Mouse (Mus musculus) ovary, postnatal 14 days (tissue): ENCODE results near the gene Mum1.
A peak's percentile ranks its signal among the peaks of the same experiment; 100 is the strongest.

Experiments
- DNase-seq: peaks from one replicate; pipeline ENCODE4 v3.0.0; 2022; ENCODE audit warnings: low spot score

Gene Mum1

DNA sequence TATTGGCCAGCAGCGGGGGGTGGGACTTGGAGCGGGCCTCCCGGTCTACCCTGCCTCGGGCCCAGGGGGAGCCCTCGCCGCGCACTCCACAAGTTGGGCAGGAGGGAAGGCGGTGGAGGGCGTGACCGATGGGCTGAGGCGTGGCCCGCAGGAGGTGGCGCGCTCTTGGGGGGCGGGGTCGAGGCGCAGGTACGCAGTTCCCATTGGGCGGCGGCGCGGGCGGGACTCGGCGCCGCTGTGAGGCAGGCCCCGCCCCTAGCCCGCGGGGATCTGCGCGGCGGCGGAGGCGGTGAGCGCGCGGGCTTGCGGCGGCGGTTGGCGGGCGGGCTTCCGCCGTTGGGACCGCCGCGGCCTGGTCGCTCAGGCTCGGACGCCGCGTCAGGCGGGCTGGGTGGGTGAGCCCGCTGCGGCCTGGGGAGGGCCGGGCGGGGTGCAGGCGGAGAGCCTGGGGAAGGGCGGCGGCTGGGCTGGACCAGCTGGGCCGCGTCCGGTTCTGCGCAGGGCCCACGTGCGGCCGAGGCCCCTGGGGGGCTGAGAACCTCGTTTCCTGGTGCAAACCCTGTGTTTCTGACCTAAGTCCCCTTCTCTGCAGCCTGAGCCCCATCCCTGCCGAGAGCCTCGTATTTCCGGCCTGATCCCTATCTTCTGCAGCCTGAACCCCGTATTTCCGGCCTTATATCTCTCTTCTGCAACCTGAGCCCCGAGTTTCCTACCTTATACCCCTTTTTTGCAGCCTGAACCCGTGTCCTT lies at the start of gene Mum1:
Gene Mum1 (plus strand): TSS at position 19 of the 750 bp plus-strand sequence.
- peak; percentile 96 for DNase-seq

DNA sequence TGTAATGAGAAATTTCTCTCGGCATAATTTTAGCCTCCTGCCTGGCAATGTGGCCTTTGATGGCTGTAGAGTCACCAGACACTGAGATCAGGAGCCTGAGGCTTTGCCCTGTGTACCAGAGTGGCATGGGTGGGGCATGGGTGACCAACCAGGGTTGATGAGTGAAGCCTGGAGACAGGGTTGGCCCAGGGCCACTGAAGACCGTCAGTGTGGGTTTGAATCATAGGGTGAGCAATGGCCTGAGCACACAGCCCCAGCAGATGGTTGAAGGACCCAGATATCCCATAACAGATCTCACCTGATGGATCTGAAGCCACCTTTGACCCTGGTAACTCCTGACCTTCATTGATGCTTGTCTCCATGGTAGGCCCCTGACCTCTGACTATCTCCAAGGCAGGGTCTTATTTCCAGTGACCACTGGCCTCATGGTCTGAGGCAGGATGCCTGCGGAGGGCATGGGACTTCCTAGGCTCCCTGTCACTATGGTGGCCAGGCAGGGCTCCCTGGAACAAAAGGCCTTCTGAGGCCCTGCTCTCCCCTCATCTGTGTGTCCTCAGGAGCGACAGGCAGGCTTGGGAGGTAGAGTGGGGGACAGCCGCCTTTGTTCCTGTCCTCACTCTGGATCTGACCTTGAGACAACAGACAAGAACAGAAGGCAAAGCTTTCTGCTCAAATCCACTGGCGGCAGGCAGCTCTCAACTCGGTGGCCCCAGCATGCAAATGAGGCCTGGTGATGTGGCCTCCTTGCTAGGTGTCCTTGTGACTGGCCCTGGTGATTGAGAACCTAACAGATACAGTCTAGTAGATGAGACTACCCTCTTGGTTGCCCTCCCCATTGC lies 48.6 kb upstream of the Mum1 start:
- DNase-seq = no peak

DNA sequence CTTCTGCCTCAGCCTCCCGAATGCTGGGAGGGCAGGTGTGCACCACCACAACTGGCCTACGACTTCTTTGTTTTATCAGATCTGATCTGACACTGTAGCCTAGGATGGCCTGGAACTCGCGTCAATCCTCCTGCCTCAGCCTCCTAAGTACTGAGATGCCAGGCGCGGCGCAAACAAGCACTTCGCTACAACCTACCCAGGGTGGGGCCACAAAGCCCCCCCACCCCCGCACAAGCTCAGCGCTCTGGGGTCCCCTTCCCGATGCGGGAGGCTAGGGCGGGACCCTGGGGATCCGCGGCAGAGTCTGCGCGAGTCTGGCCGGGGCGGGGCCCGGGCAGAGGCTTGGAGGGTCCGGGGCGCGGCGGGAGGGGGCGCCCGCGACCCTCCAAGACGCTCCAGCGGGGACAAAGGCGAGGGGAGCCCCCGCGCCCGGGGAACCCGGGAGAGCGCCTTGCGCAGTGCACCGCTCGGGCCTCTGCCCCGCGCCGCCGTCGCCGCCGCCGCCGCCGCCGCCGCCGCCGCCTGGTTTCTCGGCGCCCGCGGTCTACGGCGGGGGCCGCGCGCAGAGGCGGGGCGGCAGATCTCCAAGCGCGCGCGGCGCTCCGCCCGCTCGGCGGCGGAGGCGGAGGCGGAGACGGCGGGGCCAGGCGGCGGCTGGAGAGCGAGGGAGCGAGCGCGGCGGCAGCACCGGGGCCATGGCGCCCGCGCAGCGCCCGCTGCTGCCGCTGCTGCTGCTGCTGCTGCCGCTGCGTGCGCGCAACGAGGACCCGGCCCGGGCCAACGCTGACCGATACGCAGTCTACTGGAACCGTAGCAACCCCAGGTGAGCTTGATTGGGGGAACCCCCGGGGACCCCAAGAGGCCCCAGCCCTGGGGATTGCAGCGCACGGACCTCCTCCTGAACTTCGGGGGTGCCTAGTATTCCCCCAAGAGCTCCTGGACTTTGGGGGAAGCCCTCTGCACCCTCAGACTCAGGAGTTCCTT lies 46.9 kb upstream of the Mum1 start, which contains the start of gene Efna2:
Gene Efna2 (plus strand): TSS at position 415 of the 984 bp plus-strand sequence.
- no peak for DNase-seq

DNA sequence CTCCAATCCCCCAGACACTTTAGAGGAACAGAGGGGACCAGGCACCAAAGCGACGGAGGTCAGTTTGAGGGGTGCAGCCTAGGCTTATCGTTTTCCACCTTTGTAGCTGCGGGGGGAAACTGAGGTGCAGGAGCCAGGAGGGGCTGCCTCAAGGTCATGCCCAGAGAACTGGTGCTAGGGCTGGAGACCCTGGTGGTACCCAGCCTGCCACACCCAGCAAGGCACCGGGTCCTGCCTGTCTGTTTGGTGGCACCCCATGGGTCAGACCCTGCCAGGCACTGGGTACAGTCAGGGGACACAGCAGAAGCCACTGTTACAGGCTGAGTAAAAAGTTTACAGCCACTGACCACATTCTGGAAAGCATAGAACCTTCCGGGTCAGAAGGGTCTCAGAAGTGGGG lies 45.9 kb upstream of the Mum1 start:
- DNase-seq = no peak

DNA sequence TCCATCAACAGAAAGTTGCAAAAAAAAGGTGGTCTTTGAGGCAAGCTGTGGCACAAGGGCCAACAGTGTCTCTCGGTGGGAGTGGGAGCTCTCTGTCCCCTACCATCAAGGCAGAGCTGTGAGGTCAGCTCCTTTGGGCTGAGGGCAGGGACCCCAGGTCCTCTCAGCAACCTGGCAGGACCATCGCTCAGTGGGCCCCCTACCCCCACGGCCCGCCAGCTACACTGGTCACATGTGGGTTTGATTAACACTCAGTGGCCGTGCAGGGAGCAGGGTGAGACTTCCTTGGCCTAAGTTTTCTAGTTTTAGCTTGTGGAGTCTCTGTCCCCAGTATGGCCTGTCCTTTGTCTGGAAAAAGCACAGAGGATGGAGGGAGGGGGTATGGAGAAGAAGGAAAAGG lies 45.4 kb upstream of the Mum1 start:
- DNase-seq = no peak

DNA sequence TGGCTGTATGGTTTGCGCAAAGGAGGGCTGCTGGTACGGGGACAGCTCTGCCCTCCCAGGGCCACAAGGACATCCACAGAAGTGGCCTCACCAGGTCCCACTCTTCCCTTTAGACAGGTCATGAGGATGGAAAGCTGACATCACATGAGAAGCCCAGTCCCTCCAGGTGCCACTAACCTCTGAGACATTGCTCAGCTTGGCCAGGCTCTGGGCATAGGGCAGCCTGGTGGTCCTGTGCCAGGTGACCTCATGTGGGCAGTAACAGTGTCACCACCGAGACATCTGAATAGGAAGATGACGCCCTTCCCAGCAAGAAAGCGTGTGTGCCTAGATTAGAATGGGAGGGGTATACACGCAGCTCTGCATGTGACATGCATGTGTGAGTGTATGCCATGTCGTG lies 43.7 kb upstream of the Mum1 start:
- DNase-seq = no peak

DNA sequence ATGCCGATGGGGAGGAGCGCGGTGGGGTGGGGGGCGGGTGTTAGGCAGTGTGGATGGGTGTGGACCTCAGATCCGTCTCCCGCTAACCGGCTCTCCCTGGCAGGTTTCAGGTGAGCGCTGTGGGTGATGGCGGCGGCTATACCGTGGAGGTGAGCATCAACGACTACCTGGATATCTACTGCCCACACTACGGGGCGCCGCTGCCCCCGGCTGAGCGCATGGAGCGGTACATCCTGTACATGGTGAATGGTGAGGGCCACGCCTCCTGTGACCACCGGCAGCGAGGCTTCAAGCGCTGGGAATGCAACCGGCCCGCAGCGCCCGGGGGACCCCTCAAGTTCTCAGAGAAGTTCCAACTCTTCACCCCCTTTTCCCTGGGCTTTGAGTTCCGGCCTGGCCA lies 39.6 kb upstream of the Mum1 start:
- DNase-seq = no peak

DNA sequence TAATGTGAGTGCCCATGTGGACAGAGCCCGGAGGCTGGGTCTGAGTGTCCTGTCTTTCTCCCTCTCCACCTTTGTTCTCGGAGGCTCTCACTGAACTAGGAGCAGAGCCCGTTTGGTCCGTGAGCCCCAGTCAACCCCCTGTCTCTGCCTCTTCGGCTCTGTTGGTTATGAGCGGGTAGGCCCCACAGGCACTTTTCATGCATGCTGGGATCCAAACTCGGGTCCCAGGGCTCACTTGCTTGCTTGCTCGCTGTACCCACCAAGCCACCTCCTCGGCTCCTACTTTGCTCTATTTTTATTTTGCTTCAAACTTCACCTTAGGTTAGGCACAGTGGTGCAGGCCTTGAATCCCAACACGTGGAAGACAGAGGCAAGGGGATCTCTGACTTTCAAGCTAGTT lies 38.5 kb upstream of the Mum1 start:
- DNase-seq = no peak

DNA sequence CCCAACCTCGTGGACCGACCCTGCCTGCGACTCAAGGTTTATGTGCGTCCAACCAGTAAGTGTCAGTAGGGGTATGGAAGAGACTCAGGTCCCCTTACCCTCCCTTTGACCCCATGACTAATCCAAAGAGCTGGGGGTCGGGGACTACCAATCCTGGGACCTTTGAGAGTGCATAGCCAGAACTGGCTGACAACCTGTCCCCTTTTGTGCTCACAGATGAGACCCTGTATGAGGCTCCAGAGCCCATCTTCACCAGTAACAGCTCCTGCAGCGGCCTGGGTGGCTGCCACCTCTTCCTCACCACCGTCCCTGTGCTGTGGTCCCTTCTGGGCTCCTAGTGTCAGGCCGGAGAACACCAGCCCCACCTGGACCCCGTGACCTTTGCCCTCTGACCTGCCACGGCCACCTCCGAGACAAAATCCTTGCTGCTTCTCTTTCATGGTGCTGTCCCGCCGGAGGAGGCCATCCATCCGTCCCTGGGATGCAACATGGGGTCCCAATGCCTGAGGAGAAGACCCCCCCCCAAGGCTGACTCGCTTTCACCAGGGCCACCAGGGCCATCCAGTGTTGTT lies 37.7 kb upstream of the Mum1 start:
- no peak for DNase-seq

DNA sequence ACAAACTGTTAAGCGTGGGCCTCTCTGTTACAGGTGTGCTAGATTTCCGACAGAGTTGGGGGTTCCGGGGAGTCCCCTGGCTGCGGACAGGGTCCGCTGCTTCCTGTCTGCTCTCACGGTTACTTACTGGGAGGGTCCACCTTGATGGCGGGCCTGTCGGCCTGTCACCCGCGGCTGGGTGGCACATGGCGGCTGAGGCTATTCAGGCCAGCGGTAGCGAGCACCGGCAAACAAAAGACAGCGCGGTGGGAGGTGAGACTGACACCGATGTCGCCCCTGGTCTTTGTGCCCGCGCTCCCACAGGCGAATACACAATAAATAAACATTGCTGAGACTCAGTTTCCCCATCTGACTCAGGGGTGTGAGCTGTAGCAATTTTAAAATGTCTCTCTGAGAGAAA lies 36.2 kb upstream of the Mum1 start:
- no peak for DNase-seq

DNA sequence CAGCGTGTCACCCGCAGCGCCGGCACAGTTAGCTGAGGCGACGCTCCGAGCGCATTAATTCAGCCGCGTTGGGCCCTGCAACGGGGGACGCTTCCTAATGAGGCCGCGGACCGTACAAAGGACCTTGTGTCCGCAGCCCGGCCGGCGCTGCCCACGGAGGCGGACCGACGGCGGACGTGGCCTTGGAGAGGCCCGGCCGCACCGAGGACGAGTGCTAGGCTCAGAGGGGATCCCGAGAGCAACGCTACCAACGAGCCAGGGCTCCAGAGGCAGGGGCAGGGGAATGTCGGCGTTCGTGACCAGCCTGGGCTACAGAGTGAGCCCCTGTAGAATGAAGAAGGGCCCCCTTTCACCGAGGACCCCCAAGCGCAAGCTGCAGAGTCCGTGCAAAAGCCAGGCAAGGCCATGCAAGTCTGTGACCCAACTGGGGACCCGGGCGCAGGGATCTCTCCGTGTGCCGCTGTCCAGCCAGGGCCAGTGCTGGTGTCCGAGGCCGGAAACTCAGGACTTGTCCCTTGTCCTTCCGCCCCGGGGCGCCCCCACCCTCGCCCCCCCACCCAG lies 35.7 kb upstream of the Mum1 start:
- no peak for DNase-seq

DNA sequence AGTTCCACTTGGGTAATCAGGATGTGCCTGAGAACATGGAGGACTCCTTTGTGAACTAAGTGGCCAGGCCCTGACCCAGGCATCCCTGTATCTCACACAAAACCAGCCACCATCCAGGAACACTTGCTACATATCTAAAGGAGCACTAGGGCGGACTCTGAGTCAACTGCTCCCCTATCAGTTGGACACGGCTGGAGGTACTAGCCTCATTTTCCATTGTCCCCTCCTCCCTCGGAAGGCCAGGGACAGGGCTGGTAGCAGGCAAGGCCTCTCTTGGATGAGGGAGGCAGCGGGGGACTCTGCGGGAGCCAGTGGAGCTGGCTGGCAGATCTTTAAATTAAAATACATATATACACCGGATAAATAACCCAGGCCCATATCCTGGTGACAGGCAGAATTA lies 32.3 kb upstream of the Mum1 start:
- DNase-seq = no peak

DNA sequence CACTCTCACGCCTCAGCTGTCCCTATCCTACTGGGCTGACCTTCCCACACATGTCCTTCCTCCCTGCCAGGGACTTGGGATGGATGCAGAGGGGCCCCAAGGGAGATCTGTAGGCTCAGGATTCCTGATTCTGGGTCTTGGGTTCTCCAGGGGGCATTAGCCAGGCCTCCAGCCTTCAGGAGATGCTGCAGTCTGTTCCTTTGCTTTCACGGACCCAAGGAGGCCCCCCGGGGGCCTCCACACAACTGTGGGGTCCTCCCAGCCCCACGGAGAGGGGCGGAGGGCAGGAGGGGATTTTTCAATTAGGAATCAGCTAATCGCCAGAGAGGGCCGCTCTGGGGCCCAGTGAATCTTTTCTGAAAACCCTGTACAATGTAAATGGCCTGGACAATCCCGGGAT lies 31.8 kb upstream of the Mum1 start:
- no peak for DNase-seq

DNA sequence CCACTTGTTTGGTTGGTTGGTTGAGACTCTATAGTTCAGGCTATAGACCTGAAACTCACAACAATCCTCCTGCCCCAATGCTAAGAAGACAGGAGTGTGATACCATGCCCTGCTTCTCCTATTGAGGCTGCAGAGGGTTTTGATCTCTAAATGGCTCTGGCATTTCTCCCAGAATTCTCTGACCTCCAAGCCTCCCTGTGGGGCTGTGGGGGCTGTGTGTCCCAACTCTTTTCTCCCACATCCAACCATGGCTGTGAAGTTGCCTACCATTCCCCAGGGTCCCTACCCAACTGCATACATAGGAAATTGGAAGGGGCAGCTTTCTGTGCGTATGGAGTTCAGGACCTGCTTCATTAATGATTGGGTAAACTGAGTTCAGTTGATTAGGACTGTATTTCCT lies 30.1 kb upstream of the Mum1 start:
- no peak for DNase-seq

DNA sequence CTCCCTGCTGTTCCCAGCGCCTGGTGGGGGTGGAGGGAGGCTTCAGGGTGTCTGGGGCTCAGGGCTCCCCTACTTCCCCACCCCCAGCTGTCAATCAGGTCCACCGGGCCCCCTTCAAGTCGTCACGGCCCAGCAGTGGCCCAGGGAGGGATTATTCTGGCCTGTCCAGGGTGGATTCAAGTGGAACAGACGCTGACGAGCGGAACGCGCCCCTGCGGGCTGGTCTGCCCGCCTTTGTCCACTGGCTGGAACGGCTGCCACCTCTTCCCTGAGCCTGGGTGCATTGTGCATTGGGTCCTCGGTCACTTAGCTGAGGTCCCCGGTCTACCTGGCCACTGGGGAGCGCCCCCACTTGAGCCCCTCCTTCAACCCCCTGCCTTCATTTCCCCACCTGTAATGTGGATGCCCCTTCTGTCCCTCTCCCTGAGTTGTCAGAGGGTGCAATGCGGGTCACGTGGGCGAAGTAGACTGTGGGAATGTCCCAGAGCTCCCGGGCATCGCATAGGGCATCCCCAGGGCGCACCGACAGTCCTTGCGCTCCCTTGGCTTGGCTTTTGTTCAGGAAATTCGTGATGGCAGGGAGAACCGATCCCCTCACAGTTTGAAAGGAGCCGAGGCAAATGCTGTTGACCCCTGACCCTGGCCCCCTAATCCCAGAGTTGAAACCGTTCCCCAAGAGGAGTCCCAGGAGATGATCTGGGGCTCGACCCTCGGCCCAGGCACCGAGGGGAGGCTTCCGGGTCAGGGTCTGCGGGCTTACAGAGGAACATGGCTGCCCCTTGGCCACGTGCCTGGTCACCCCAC lies 29.3 kb upstream of the Mum1 start:
- DNase-seq = no peak

DNA sequence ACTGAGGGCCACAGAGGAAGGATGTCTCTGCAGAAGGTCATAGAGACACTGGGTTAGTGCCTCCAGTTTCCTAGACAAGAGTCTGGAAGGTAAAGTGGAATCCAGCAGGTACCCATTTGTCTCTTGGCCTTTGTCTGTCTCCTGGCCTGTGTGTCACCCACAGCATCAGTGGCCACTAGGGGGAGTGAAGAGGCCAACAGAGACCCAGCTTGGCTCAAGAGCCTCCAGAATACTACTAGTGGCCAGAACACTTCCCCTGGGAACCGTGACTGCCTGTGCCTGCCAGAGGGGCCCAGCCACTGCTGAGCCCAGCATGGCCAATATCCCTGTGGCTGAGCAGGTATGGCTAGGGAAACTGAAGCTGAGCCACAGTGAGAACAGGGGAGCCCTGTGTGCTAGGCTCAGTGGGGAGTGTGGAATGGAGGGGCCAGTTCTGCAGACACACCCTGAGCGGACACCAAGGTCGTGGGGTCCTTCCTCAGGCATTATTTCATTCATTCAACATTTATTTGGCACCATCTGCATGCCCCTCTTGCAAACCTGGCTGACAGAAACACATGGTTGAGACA lies 26.7 kb upstream of the Mum1 start:
- DNase-seq = peak; percentile 82

DNA sequence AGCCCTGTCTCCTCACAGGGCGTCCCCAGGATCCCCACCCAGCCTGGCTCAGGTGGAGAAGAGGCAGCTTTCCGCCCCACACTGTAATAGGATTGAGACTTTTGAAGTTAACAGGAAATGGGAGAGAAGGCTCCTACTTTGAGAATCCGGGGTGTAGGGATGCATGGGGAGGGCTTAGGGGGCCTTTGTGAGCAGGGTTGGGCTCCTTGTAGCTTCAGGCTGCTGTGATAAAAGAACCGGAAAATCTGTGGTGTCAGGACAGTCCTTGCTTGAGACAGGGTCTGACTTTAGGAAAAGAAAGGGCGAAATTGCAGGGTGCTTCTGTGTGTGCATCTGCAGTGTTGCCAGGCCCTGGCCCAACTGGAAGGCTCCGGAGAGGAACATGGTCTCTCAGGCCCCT lies 25.7 kb upstream of the Mum1 start:
- no peak for DNase-seq

DNA sequence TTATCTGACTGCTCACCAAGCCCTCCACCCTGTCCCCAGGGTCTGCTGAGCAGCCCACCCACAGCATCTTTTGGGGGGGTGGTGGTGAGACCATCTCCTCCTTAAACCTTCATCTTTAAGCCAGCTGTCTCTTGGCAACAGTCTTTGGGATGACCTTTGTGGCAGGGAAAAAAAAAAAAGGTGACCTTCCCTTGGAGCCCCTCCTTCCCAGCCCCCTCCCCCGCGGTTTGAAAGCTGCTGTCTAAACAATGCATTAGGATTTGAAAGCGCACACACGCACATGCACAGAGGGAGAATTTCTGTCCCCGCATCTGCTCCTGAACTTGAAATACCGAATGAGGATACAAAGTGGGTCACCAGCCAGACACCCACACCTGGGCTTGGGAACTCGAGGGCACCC lies 22.2 kb upstream of the Mum1 start:
- DNase-seq = no peak

DNA sequence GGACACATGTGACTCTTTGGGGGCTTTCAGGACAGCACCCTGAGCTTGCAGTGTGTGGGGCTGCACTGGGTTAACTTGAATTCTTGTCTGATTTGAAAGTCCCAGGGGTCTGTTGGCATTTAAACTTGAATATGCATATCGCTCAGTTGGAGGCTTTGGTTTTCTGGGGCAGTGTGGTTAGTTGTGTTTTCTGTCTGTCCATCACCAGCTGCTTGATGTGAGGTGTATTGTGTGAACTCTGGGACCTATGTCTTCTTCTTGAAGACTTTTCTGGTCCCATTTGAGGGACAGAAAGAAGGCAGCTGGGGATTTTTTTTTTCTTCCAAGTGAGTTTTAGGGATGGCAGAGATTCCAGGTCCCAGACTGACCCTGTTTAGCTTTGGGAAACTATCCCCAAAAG lies 19.0 kb upstream of the Mum1 start:
- no peak for DNase-seq

DNA sequence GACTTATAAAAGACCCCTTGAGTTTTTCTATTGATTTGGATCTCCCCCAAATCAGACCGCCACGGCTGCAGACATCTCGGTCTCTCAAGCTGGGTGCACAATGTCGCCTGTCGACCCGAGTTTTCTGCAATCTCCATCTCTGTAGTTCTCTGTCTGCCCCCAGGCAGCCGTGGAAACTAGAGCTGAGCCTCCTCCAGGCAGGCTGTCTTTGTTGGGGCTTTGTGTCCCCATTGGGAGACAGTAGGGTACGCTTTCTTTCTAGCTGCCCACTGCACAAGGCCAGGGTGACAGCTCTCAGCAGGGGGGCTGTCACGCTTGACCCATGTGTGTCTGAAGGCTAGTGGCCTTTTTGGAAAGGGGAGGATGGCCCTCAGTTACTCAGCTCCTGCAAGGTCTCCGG lies 18.6 kb upstream of the Mum1 start:
- no peak for DNase-seq
